Mouse (Mus musculus) kidney, postnatal 25 days (tissue): Measurements from ENCODE around the gene Ssc4d.

ENCODE experiments used
- DNase-seq, 2 experiments: peaks; one replicate each; pipeline ENCODE4 v3.0.0; 2021; ENCODE audit warnings: mixed read lengths in 2 of 2

Gene Ssc4d

DNA sequence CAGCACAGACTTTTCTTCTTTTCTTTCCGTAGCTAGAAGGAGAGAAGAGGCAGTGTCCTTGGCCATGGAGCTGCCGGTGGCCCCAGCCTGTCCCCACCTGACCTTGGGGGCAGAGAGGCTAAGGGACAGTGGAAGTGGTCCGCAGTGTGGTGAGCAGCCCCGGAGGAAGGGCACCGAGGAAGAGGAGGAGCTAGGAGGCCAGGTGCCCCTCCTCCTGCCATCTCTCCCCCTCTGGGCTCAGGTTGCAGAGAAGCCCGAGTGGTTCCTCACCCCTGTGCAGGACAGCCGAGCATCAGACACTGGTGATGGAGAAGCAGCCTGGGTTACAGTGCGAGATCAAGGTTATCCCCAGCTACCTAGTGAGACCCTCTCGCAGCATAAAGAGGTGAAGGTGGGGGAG is at the start of gene Ssc4d:
Gene Ssc4d, minus strand, starts transcription at position 167 of the 400 bp plus-strand sequence.
- DNase-seq = no peak

GRCm38 (mm10) chr5:136019907-136020306 is 45.6 kb upstream of the Ssc4d start:
- no peak for DNase-seq

- DNase-seq = no peak
Observed at GRCm38 (mm10) chr5:136018726-136019125, 44.4 kb upstream of the Ssc4d start.

DNA sequence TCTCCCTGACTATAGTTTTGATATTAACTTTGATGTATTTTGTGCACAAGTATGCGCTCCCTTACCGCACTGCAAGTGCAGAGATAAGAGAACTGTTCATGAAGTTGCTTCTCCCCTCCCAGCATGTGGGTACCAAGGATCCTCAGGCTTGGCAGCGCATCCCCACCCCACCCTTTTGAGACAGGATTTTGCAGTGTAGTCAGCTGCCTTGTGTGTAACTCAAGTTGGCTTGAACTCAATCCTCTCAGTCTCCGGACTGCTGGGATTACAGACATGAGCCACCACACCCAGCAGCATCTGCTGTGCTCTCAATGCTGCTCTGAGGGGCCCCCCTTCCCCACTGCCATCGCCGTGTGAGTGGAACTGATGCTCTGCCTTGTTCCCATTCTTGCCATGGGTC is 42.9 kb upstream of the Ssc4d start:
- DNase-seq = no peak

- peak; percentile 79 to 81 for DNase-seq
Observed at GRCm38 (mm10) chr5:136016014-136016876, 41.9 kb upstream of the Ssc4d start.

GRCm38 (mm10) chr5:136015586-136015985 is 41.3 kb upstream of the Ssc4d start:
- peak in 1 of 2 experiments; percentile 52 for DNase-seq

- DNase-seq = peak; percentile 30 to 83
Observed at GRCm38 (mm10) chr5:136014877-136015276, 40.5 kb upstream of the Ssc4d start.

- no peak for DNase-seq
Observed at GRCm38 (mm10) chr5:136007745-136008144, 33.4 kb upstream of the Ssc4d start.

- no peak for DNase-seq
Observed at GRCm38 (mm10) chr5:136004537-136004936, 30.2 kb upstream of the Ssc4d start.

- no peak for DNase-seq
Observed at GRCm38 (mm10) chr5:136002751-136003151, 28.4 kb upstream of the Ssc4d start.

DNA sequence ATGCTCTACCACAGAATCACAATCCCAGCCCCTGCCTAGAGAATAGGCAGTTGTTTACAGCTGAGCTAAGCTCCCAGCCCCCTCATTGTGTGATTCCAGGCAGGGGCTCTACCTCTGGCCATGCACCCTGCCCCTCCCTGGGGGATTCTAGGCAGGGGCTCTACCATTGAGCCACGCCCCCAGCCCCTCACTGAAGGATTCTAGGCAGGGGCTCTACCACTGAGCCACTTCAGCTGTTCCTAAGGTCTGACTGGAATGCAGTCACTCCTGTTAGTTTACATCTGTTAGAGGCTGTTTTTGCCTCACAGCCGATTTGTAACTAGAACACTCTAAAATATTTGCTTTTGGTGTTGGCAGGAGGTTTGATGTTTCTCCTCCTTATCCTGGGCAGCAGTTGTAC is 28.0 kb upstream of the Ssc4d start:
- DNase-seq = no peak

DNA sequence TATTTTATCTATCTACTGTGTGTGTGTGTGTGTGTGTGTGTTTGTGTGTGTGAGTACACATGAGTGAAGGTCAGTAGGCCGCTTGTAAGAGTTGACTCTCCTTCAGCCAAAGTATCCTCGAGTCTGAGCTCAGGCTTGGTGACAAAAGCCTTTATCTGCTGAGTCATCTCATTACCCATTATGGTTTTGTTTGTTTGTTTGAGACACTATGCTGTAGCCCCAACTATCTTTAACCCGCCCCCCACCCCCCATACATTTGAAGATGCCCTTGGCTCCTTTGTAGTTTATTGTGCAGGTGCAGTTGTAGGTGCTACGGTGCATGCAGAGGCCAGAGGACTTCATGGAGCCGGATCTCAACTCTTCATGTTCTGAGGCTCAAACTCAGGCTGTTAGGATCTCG is 26.9 kb upstream of the Ssc4d start:
- DNase-seq = no peak

DNA sequence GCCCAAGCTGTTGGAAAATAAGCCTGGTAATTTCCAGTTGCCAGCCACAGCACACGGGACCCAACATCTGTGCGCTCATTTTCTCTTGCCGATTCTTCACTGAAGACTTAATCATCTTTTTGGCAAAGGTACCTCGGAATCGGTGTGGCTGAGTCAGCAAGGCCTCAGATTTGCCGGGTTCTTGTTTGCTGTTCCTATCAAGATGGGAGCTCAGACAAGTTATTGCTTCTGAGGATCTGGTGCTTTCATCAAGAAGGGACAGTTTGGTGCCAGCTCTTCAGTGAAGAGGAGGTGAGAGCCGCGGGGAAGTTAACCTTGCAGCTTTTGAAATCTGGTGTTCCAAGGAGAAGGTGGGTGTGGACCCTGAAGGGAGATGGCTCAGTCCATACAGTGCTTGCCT is 21.8 kb upstream of the Ssc4d start:
- DNase-seq = no peak

DNA sequence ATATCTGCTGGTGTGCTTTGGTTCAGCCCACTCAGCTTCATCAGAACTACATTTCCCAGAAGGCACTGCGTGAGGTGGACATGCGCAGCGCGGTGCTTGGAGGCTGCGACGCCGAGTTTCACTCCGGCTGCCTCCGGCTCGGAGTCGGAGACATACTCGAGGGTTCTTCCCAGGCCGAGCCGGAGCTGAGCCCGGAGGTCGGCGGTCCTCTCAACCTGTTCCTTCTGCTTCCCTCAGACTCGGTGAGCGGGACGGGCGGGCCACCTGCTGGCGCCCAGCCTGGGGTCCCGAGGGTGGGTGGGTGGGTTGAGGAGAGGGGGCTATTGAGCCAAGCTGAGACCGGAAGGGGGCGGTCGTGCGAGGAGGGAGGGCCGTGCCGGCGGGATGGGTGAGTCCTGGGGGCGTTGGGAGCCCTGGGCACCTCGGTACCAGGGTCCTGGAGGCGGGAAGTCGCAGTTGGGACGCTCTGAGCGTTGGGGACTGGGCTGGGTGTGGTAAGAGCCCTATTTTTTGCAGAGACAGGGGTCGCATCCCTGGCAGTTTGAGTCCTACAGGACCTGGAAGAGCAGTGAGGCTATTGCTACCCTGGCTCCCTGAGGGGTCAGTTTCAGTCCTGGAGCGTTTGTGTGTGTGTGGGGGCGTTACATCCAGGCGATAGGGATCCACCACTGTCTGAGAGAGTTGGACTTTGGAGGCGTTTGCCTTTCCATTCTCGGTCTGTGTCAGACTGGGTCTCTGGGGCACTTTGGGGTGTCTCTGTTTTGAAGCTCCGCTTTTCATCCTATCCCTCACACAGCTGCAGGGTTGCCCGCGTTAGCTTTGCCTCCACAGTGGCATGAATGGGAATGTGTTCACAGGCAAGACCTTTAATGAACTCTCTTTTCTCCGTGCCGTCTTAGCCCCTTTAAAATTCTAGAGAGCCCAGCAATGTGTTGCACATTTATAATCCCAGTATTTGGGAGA is 20.7 kb upstream of the Ssc4d start, which contains the start of gene Dtx2:
Gene Dtx2, plus strand, starts transcription at position 76 of the 963 bp plus-strand sequence.
- DNase-seq = peak; percentile 92 to 93

DNA sequence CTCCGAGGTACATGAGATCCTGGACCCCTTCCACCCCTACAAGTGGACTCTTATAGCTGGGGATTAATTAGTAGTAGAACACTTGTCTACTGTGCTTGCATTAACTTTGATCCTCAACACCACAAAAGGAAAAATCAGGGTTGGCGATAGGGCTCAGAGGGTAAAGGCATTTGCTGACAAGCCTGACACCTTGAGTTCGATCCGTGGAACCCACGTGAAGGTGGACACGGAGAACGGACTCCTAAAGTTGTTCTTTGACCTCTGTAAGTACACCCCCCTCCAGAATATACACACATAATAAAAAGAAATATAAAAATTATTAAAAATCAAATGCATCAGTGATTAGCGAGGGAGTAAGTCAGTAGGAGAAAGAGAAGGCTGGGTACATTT is 20.0 kb upstream of the Ssc4d start:
- no peak for DNase-seq

GRCm38 (mm10) chr5:135993381-135993965 is 19.1 kb upstream of the Ssc4d start:
- peak; percentile 36 to 50 for DNase-seq

- DNase-seq = no peak
Observed at GRCm38 (mm10) chr5:135990601-135991000, 16.3 kb upstream of the Ssc4d start.

DNA sequence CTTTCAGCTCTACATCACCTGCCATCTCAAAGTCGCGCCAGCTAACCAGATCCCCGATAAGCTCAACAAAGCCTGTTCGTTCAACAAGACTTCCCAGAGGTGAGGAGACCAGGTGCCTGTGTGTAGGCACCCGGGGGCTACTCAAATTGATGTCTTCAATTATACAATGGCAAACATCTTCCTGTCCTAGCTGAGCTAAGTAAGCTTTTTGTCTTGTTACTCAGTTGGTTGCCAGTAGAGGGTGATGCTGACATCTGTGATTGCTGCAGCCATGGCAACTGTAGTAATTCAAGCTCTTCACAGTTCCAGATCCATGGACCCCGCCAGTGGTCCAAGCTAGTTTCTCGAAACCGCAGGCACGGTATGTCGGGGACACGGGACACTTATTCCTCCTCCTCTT is 12.9 kb upstream of the Ssc4d start:
- no peak for DNase-seq

GRCm38 (mm10) chr5:135984546-135985044 is 10.3 kb upstream of the Ssc4d start:
- no peak for DNase-seq

DNA sequence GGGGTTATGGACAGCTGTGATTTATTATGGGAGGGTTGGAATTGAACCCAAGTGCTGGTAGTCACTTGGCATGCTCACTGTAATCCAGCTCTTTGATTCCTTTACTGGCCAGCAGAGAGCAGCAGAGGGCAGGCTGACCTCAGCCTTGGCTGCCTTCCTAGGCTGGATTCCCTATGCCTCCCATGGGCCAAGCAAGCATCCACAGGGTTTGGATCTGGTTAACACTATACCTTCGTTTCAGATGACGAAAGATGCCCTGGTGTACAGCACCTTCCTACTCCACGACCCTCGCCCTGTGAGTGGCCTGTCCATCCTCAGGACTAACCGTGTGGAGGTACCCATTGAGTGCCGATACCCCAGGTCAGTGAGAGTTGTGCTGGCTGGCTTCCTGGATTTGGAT is 8.1 kb upstream of the Ssc4d start:
- DNase-seq = peak; percentile 62 to 71

GRCm38 (mm10) chr5:135979904-135980303 is 5.6 kb upstream of the Ssc4d start, which contains the start of gene Zp3:
Zp3 (plus strand) TSS chr5:135980099.
- DNase-seq = no peak

- no peak for DNase-seq
Observed at GRCm38 (mm10) chr5:135979381-135979780, 5.0 kb upstream of the Ssc4d start.
